Mouse (Mus musculus): ENCODE measurements around the gene Pik3ca.

- TF ChIP-seq CTCF (IDR thresholded peaks at IDR 0.05; ENCODE audit: low read depth) (no peak), EP300 (IDR thresholded peaks at IDR 0.05; ENCODE audit: low read depth) (no peak)
Measured at GRCm38 (mm10) chr3:32405699-32406098, 8.2 kb downstream of the Pik3ca start.
